Mouse (Mus musculus): ENCODE data around the gene Gm3106.
"Not testable (repeated sequence)": the region's sequence is repeated elsewhere in the genome, so short reads cannot be mapped to it uniquely, and the experiment has no call there.

Gene Gm3106

GRCm38 (mm10) chr5:94217705-94218104, at the start of gene Gm3106:
Gm3106 (plus strand) TSS chr5:94218005.
- not testable (repeated sequence) for DNase-seq
